ENCODE assay signal across 19 mouse cellular contexts in the genomic region with DNA sequence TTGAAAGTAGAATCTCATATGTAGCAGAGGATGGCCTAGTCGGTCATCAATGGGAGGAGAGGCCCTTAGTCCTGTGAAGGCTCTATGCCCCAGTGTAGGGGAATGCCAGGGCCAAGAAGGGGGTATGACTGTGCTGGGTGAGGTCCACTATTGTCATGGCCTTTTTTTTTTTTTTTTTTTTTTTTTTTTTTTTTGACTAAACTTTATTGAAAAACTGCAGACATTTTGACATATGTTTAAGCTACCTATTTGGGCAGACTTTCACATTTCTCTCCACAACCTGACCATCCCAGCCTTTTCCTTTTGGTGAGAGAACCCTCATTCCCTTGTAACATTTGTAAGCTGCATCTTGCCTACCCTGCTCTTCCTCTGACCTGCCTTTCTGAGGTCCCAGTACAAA. TPM values are rescaled to one million over a fixed set of nuclear protein-coding genes. Genes with fewer than 3 reads are reported as not detected.
"Had no signal": no experiment of that assay in that cellular context is flagged by ENCODE, and none has a peak within 500 bp of the region (broad histone marks: within the 10 kb centered on the region; RNA-seq: fewer than 3 reads in every experiment).

No protein-coding gene starts in this region.

- H3K4me2 ChIP-seq: intestine, embryonic 15.5 days; liver, embryonic 11.5 days; liver, embryonic 15.5 days; midbrain, embryonic 15.5 days; neural tube, embryonic 13.5 days had no signal

- H3K4me1 ChIP-seq: intestine, embryonic 15.5 days; limb, embryonic 10.5 days; liver, embryonic 15.5 days; midbrain, embryonic 10.5 days; midbrain, embryonic 15.5 days; neural tube, embryonic 13.5 days had no signal

- H3K27ac ChIP-seq: intestine, embryonic 15.5 days; left cerebral cortex, adult 2 months; limb, embryonic 10.5 days; liver, embryonic 15.5 days; midbrain, embryonic 10.5 days; midbrain, embryonic 15.5 days; neural tube, embryonic 13.5 days had no signal

- DNase-seq: kidney, adult 18-20 months; kidney, postnatal 10 days; kidney, postnatal 4 days; lung, adult 2 months; lung, postnatal 10 days; lung, postnatal 4 days; retina, postnatal 1 day; right cerebral cortex, postnatal 4 days; thymus, postnatal 4 days had no signal

- H3K9ac ChIP-seq: intestine, embryonic 15.5 days; liver, embryonic 15.5 days; midbrain, embryonic 15.5 days had no signal

- H3K27me3 ChIP-seq: intestine, embryonic 15.5 days; liver, embryonic 15.5 days; midbrain, embryonic 15.5 days; neural tube, embryonic 13.5 days had no signal

- ATAC-seq: intestine, embryonic 15.5 days; midbrain, embryonic 15.5 days had no signal

- H3K9me3 ChIP-seq: intestine, embryonic 15.5 days; limb, embryonic 10.5 days; liver, embryonic 15.5 days; midbrain, embryonic 10.5 days; midbrain, embryonic 15.5 days; neural tube, embryonic 13.5 days had no signal

- H3K4me3 ChIP-seq: intestine, embryonic 15.5 days; left cerebral cortex, adult 2 months; limb, embryonic 10.5 days; liver, embryonic 15.5 days; midbrain, embryonic 10.5 days; midbrain, embryonic 15.5 days; neural tube, embryonic 13.5 days had no signal

RNA-seq across cellular contexts. Expression of gene Plin4, which starts 17.3 kb away (rescaled TPM):
- total RNA-seq: monocyte, adult 5-6 weeks had no signal

RNA-seq across cellular contexts. Expression of gene Plin5, which starts 25.1 kb away (rescaled TPM):
- total RNA-seq: monocyte, adult 5-6 weeks had no signal

RNA-seq across cellular contexts. Expression of gene Lrg1, which starts 29.5 kb away (rescaled TPM):
- total RNA-seq: monocyte, adult 5-6 weeks had no signal
- polyA plus RNA-seq: kidney, embryonic 14.5 days; midbrain, embryonic 10.5 days had no signal
